Mouse (Mus musculus) thymus, postnatal 36 days (tissue): ENCODE results near the gene Ten1.
A peak's percentile ranks its signal among the peaks of the same experiment; 100 is the strongest.

Experiments
- DNase-seq, 2 experiments: peaks; one replicate each; pipeline ENCODE4 v3.0.0; 2022; ENCODE audit warnings: mixed read lengths in 2 of 2

The Ten1 gene

GRCm38 (mm10) chr11:116197584-116197906 lies 1.1 kb upstream of the Ten1 start:
- DNase-seq = no peak

- DNase-seq = no peak
Measured at GRCm38 (mm10) chr11:116198132-116198531, 523 bp upstream of the Ten1 start.

- no peak for DNase-seq
Measured at GRCm38 (mm10) chr11:116201151-116201550, 2.5 kb downstream of the Ten1 start.

GRCm38 (mm10) chr11:116203150-116203549 lies 4.5 kb downstream of the Ten1 start:
- DNase-seq = no peak

- no peak for DNase-seq
Measured at GRCm38 (mm10) chr11:116206678-116207077, 8.0 kb downstream of the Ten1 start.

- DNase-seq = no peak
Measured at GRCm38 (mm10) chr11:116208660-116209059, 10.0 kb downstream of the Ten1 start.

- no peak for DNase-seq
Measured at GRCm38 (mm10) chr11:116209257-116209656, 10.6 kb downstream of the Ten1 start.

- DNase-seq = no peak
Measured at GRCm38 (mm10) chr11:116210696-116211095, 12.0 kb downstream of the Ten1 start.

GRCm38 (mm10) chr11:116212847-116213246 lies 14.2 kb downstream of the Ten1 start:
- DNase-seq = no peak

- DNase-seq = no peak
Measured at GRCm38 (mm10) chr11:116213877-116214510, 15.3 kb downstream of the Ten1 start.

GRCm38 (mm10) chr11:116215181-116215580 lies 16.5 kb downstream of the Ten1 start:
- peak in 1 of 2 experiments; percentile 35 for DNase-seq

- DNase-seq = no peak
Measured at GRCm38 (mm10) chr11:116215991-116216390, 17.3 kb downstream of the Ten1 start.

GRCm38 (mm10) chr11:116216549-116216948 lies 17.9 kb downstream of the Ten1 start:
- no peak for DNase-seq

- DNase-seq = no peak
Measured at GRCm38 (mm10) chr11:116218263-116218662, 19.6 kb downstream of the Ten1 start.

GRCm38 (mm10) chr11:116218737-116219400 lies 20.2 kb downstream of the Ten1 start:
- DNase-seq = no peak

GRCm38 (mm10) chr11:116219885-116220284 lies 21.2 kb downstream of the Ten1 start:
- DNase-seq = peak; percentile 64 to 69

- no peak for DNase-seq
Measured at GRCm38 (mm10) chr11:116221931-116222739, 23.5 kb downstream of the Ten1 start.

- DNase-seq = no peak
Measured at GRCm38 (mm10) chr11:116222740-116223059, 24.0 kb downstream of the Ten1 start.

- peak; percentile 78 to 85 for DNase-seq
Measured at GRCm38 (mm10) chr11:116226414-116226813, 27.8 kb downstream of the Ten1 start.

- DNase-seq = no peak
Measured at GRCm38 (mm10) chr11:116228699-116229098, 30.0 kb downstream of the Ten1 start.

- DNase-seq = no peak
Measured at GRCm38 (mm10) chr11:116232427-116232826, 33.8 kb downstream of the Ten1 start.

- DNase-seq = no peak
Measured at GRCm38 (mm10) chr11:116234901-116235300, 36.2 kb downstream of the Ten1 start.

GRCm38 (mm10) chr11:116237742-116238395 lies 39.2 kb downstream of the Ten1 start, which contains the start of gene Evpl:
Gene Evpl (minus strand): TSS chr11:116238077.
- DNase-seq = peak; percentile 69 to 84
